Mouse (Mus musculus) testis, adult 2 months (tissue): ENCODE data around the gene Coro1b.
A peak's percentile ranks its signal among the peaks of the same experiment; 100 is the strongest.

ENCODE experiments used
- CTCF ChIP-seq: fragments of 200-500 bp; IDR thresholded peaks from 2 replicates; pipeline ENCODE4 v1.5.1; 2012; ENCODE audit warnings: low read depth, mild to moderate bottlenecking, inconsistent platforms, low read length, moderate library complexity; ENCODE audit not compliant: control insufficient read depth, insufficient read depth, insufficient replicate concordance
- POLR2A ChIP-seq: fragments of 200-500 bp; IDR thresholded peaks from 2 replicates; pipeline ENCODE4 v1.6.1; 2012; ENCODE audit warnings: low read depth, mild to moderate bottlenecking, inconsistent platforms, low read length, moderate library complexity; ENCODE audit not compliant: control insufficient read depth

GRCm38 (mm10) chr19:4099056-4099455 lies 49.4 kb upstream of the Coro1b start:
- TF ChIP-seq CTCF (peak; percentile 93; the same call in 1 of the 2 replicates), POLR2A (no peak)
